Mouse (Mus musculus) liver, embryonic 14.5 days (tissue): ENCODE data around the gene Sdk1. TPM values are rescaled to one million over a fixed set of nuclear protein-coding genes. Genes with fewer than 3 reads are reported as not detected.

ENCODE experiments used
- ATAC-seq: fragments of 200-750 bp; cut with Nextera tagmentation; 2 replicates; pipeline ENCODE4 v1.8.0; 2017; ENCODE audit warnings: moderate number of reproducible peaks, mild to moderate bottlenecking, moderate library complexity; ENCODE audit not compliant: insufficient read depth
- DNase-seq, 3 experiments: peaks; one replicate each; pipeline ENCODE4 v3.0.0-alpha.2; 2012 to 2013; ENCODE audit warnings: low read depth in 3 of 3, low spot score in 3 of 3
- H3K27ac ChIP-seq: fragments of 300-500 bp; sonication (generic); 2 replicates; pipeline ENCODE4 v1.5.1; 2014; ENCODE audit warnings: moderate library complexity, mild to moderate bottlenecking, control low read depth, inconsistent platforms
- H3K27me3 ChIP-seq: fragments of 300-500 bp; sonication (generic); 2 replicates; pipeline ENCODE4 v1.6.1; 2014; ENCODE audit warnings: mild to moderate bottlenecking, low read length, moderate library complexity; ENCODE audit not compliant: control insufficient read depth, insufficient read depth
- H3K36me3 ChIP-seq: fragments of 300-500 bp; sonication (generic); replicated peaks from 2 replicates; pipeline ENCODE4 v1.6.1; 2014; ENCODE audit warnings: low read depth; ENCODE audit not compliant: control insufficient read depth, insufficient read depth
- H3K4me1 ChIP-seq, 2 experiments: fragments of 200-500 bp in 1 of 2; fragments of 300-500 bp in 1 of 2; sonication (generic) in 1 of 2; replicated peaks; 2 replicates each; pipeline ENCODE4 v1.6.1; 2012 to 2014; ENCODE audit warnings: antibody characterized with exemption in 1 of 2, inconsistent platforms in 1 of 2, low read length in 1 of 2; ENCODE audit not compliant: control insufficient read depth in 2 of 2, insufficient read depth in 2 of 2
- H3K4me2 ChIP-seq: fragments of 300-500 bp; sonication (generic); 2 replicates; pipeline ENCODE4 v1.6.1; 2014; ENCODE audit warnings: low read depth, mild to moderate bottlenecking, control low read depth, moderate library complexity
- H3K4me3 ChIP-seq, 2 experiments: fragments of 200-500 bp in 1 of 2; fragments of 300-500 bp in 1 of 2; sonication (generic) in 1 of 2; 2 replicates each; pipeline ENCODE4 v1.5.1; 2012 to 2014; ENCODE audit warnings: low read depth in 2 of 2, low read length in 2 of 2, mild to moderate bottlenecking in 2 of 2, control low read depth in 1 of 2, inconsistent platforms in 1 of 2, moderate library complexity in 1 of 2; ENCODE audit not compliant: insufficient read depth in 1 of 2
- H3K9ac ChIP-seq: fragments of 300-500 bp; sonication (generic); replicated peaks from 2 replicates; pipeline ENCODE4 v1.6.1; 2014; ENCODE audit warnings: mild to moderate bottlenecking, control low read depth, moderate library complexity
- H3K9me3 ChIP-seq: fragments of 300-500 bp; sonication (generic); 2 replicates; pipeline ENCODE4 v1.6.1; 2016; ENCODE audit warnings: low read length, mixed read lengths; ENCODE audit not compliant: control insufficient read depth
- CTCF ChIP-seq: IDR thresholded peaks from 2 replicates; pipeline ENCODE4 v1.5.1; 2016; ENCODE audit warnings: antibody characterized with exemption, low read depth, control low read depth
- EP300 ChIP-seq: IDR thresholded peaks from 2 replicates; pipeline ENCODE4 v1.6.1; 2016; ENCODE audit warnings: antibody characterized with exemption, low read depth
- WGBS: fragments of 180-500 bp; shearing (Covaris S2); extraction: QIAGEN DNeasy Blood & Tissue Kit; methylation state at CpG from one replicate; pipeline ENCODE4 v1.1.7; 2014; ENCODE audit not compliant: insufficient replicate concordance; 5-methylcytosine and 5-hydroxymethylcytosine counted together
- polyA plus RNA-seq, 2 experiments: library from polyadenylated mRNA; depleted of rRNA in 1 of 2; stranded (reverse) in 1 of 2; unstranded in 1 of 2; fragments of >200 nt; fragmentation: Nextera tagmentation in 1 of 2; extraction: Ambion mirVana in 1 of 2; gene quantifications; 2 replicates each; pipeline versions ENCODE4 v1.2.1 to v1.2.3; 2012 to 2014

Sdk1 gene
- polyA plus RNA-seq, 2 experiments: 0.01 to 0.25 TPM

GRCm38 (mm10) chr5:141793926-141794325 is 552.6 kb downstream of the Sdk1 start:
- no peaks in the 10 kb centered on the region for H3K27me3 ChIP-seq
- 60% methylated on average over 4 of the region's 4 CpGs for WGBS

GRCm38 (mm10) chr5:141823823-141824330 is 582.6 kb downstream of the Sdk1 start:
- DNase-seq: no peak
- TF ChIP-seq EP300 (no peak), CTCF (no peak)
- Histone ChIP-seq H3K36me3 (no peaks in the 10 kb centered on the region), H3K9me3 (no peaks in the 10 kb centered on the region), H3K4me1 (no peaks in the 10 kb centered on the region; a peak in 1 of 4 replicates), H3K9ac (no peak overlapping the region), H3K27me3 (no peaks in the 10 kb centered on the region), H3K4me3 (no peak overlapping the region), H3K4me2 (no peak overlapping the region), H3K27ac (no peak overlapping the region)
- ATAC-seq: no peak
- WGBS: 62% methylated on average over 10 of the region's 10 CpGs

More at GRCm38 (mm10) chr5:141793926-141794325, 552.6 kb downstream of the Sdk1 start:
- Histone ChIP-seq H3K9ac (no peak overlapping the region), H3K4me1 (no peaks in the 10 kb centered on the region), H3K4me3 (no peak overlapping the region), H3K9me3 (no peaks in the 10 kb centered on the region), H3K27ac (no peak overlapping the region), H3K4me2 (no peak overlapping the region), H3K36me3 (no peaks in the 10 kb centered on the region)
- no peak for ATAC-seq
- no peak for DNase-seq
- TF ChIP-seq CTCF: no peak
- TF ChIP-seq EP300: no peak

- Histone ChIP-seq H3K4me3 (no peak overlapping the region), H3K9me3 (no peaks in the 10 kb centered on the region), H3K9ac (no peak overlapping the region), H3K27me3 (no peaks in the 10 kb centered on the region), H3K4me2 (no peak overlapping the region), H3K36me3 (no peaks in the 10 kb centered on the region), H3K27ac (no peak overlapping the region), H3K4me1 (no peaks in the 10 kb centered on the region; a peak in 1 of 4 replicates)
- WGBS: 42% methylated on average over 16 of the region's 16 CpGs
- ATAC-seq: no peak
- no peak for DNase-seq
- no peak for TF ChIP-seq CTCF
- TF ChIP-seq EP300: no peak
These were observed 583.6 kb downstream of the Sdk1 start for GRCm38 (mm10) chr5:141824739-141825379.

GRCm38 (mm10) chr5:141835566-141835965 is 594.3 kb downstream of the Sdk1 start:
- 51% methylated on average over 6 of the region's 6 CpGs for WGBS
- Histone ChIP-seq H3K4me1 (no peaks in the 10 kb centered on the region), H3K36me3 (no peaks in the 10 kb centered on the region), H3K27ac (no peak overlapping the region), H3K4me3 (no peak overlapping the region), H3K9ac (no peak overlapping the region), H3K4me2 (no peak overlapping the region), H3K9me3 (no peaks in the 10 kb centered on the region), H3K27me3 (no peaks in the 10 kb centered on the region)
- TF ChIP-seq EP300 (no peak), CTCF (no peak)
- DNase-seq: no peak
- ATAC-seq: no peak

GRCm38 (mm10) chr5:141836892-141837455 is 595.7 kb downstream of the Sdk1 start:
- WGBS: 64% methylated on average over 8 of the region's 8 CpGs
- Histone ChIP-seq H3K36me3 (no peaks in the 10 kb centered on the region), H3K27me3 (no peaks in the 10 kb centered on the region), H3K4me3 (no peak overlapping the region), H3K4me2 (no peak overlapping the region), H3K9me3 (no peaks in the 10 kb centered on the region), H3K4me1 (no peaks in the 10 kb centered on the region), H3K27ac (no peak overlapping the region), H3K9ac (no peak overlapping the region)
- ATAC-seq: no peak
- TF ChIP-seq EP300 (no peak), CTCF (no peak)
- no peak for DNase-seq
